Mouse (Mus musculus): ENCODE measurements around the gene Muc3.

The Muc3 gene

GRCm38 (mm10) chr5:137095135-137095534 lies 54.0 kb downstream of the Muc3 start:
- no peak for DNase-seq (ENCODE audit: low read depth, low spot score)

GRCm38 (mm10) chr5:137093720-137094119 lies 55.4 kb downstream of the Muc3 start:
- DNase-seq (ENCODE audit: low read depth, low spot score) = no peak

GRCm38 (mm10) chr5:137091560-137091959 lies 57.6 kb downstream of the Muc3 start:
- no peak for DNase-seq (ENCODE audit: low read depth, low spot score)

GRCm38 (mm10) chr5:137090870-137091269 lies 58.3 kb downstream of the Muc3 start:
- no peak for DNase-seq (ENCODE audit: low read depth, low spot score)

GRCm38 (mm10) chr5:137087410-137087809 lies 61.7 kb downstream of the Muc3 start:
- DNase-seq (ENCODE audit: low read depth, low spot score) = no peak

GRCm38 (mm10) chr5:137085731-137086130 lies 63.4 kb downstream of the Muc3 start:
- DNase-seq (ENCODE audit: low read depth, low spot score) = no peak

- no peak for DNase-seq (ENCODE audit: low read depth, low spot score)
Observed at GRCm38 (mm10) chr5:137085021-137085420, 64.1 kb downstream of the Muc3 start.
